Mouse (Mus musculus): ENCODE measurements around the gene Fig4. TPM values are rescaled to one million over a fixed set of nuclear protein-coding genes. Genes with fewer than 3 reads are reported as not detected.

Fig4 gene
- polyA plus RNA-seq, 1 experiment from 2014 or later: 18.1 TPM

DNA sequence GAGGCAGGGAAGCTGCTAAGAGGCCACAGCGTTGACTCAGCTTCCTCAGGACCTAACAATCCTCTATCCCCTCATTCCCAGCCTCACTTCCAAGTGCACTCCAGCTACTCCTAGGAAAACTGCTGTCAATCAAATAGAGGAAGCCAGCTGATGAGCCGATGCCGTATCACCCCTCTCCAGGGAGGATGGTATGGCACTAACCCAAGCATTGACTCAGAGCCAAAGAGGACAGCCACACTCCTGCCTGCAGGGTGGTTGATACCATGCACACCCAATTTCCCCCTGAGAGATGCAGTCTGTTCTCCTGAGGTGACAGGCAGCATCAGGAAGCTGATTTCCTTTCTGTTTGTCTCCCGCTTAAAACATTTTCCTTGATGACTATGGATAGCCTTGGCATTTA, 81.9 kb downstream of the Fig4 start:
- H3K27ac ChIP-seq (ENCODE audit: low read length): no peak overlapping the region
- no peak overlapping the region for H3K4me2 ChIP-seq (replicated peaks; ENCODE audit: low read depth, low read length)
- 51% methylated on average over 4 of the region's 4 CpGs for WGBS
- H3K4me3 ChIP-seq (ENCODE audit: low read depth, low read length): no peak overlapping the region
- H3K9ac ChIP-seq (replicated peaks; ENCODE audit: low read depth): no peak overlapping the region
- ATAC-seq: no peak
- H3K36me3 ChIP-seq (ENCODE audit: insufficient read depth, low read length): no peaks in the 10 kb centered on the region; the same call in 1 of the 2 replicates
- H3K4me1 ChIP-seq (ENCODE audit: insufficient read depth, low read depth, low read length): no peaks in the 10 kb centered on the region
- TF ChIP-seq CTCF (IDR thresholded peaks at IDR 0.05) (no peak), EP300 (IDR thresholded peaks at IDR 0.05) (no peak)
- no peak for DNase-seq (ENCODE audit: low spot score)
- H3K9me3 ChIP-seq (ENCODE audit: low read length): no peaks in the 10 kb centered on the region
- no peaks in the 10 kb centered on the region for H3K27me3 ChIP-seq (replicated peaks; ENCODE audit: insufficient read depth, low read length)

DNA sequence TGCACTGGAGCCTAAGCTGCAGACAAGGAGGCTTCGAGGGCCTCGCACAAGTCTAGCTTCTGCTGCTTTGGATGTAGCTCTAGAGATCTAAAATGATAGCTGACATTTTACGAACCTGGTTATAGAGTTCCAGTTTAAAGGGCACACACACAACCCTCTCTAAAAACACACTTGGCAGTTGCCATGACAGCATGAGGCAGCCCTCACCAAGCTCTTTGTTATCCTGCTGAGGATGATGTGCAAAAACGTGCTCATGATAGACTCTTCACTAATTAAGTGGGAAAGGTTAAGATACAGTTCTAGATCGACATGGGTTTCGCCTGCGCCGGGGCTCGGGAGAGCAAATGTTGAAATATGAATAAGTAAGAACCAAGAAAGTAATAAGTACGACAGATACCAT, 84.2 kb downstream of the Fig4 start:
- no peak for ATAC-seq
- 78% methylated on average over 10 of the region's 10 CpGs for WGBS
- Histone ChIP-seq H3K4me1 (ENCODE audit: insufficient read depth, low read depth, low read length) (no peaks in the 10 kb centered on the region), H3K4me2 (replicated peaks; ENCODE audit: low read depth, low read length) (no peak overlapping the region), H3K27ac (ENCODE audit: low read length) (no peak overlapping the region), H3K9me3 (ENCODE audit: low read length) (no peaks in the 10 kb centered on the region), H3K36me3 (ENCODE audit: insufficient read depth, low read length) (no peaks in the 10 kb centered on the region; the same call in 1 of the 2 replicates), H3K9ac (replicated peaks; ENCODE audit: low read depth) (no peak overlapping the region), H3K27me3 (replicated peaks; ENCODE audit: insufficient read depth, low read length) (no peaks in the 10 kb centered on the region), H3K4me3 (ENCODE audit: low read depth, low read length) (no peak overlapping the region)
- TF ChIP-seq CTCF (IDR thresholded peaks at IDR 0.05): no peak
- TF ChIP-seq EP300 (IDR thresholded peaks at IDR 0.05): no peak
- DNase-seq (ENCODE audit: low spot score): no peak

DNA sequence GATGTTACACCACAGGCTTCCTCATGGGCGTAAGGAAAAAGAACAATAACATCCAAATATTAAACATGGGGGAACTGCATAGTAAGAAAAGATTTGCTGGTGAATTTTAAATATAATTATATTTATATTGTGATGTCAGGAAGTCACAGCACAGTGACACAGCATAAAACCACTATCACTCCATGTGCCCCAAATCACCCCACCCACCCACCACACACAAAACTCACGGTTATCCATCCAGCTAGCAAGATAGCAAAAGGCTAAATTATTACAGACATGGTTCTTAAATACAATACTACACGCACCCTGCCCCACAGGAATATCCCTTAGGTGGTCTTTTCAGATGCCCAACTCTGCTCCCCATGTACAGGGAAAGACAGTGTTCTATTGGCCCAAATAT, 89.0 kb downstream of the Fig4 start:
- no peak overlapping the region for H3K4me3 ChIP-seq (ENCODE audit: low read depth, low read length)
- H3K9ac ChIP-seq (replicated peaks; ENCODE audit: low read depth): no peak overlapping the region
- no peak overlapping the region for H3K27ac ChIP-seq (ENCODE audit: low read length)
- TF ChIP-seq EP300 (IDR thresholded peaks at IDR 0.05) (no peak), CTCF (IDR thresholded peaks at IDR 0.05) (no peak)
- WGBS: 84% methylated on average over 3 of the region's 3 CpGs
- ATAC-seq (no peak), DNase-seq (ENCODE audit: low spot score) (no peak)
- H3K9me3 ChIP-seq (ENCODE audit: low read length): no peaks in the 10 kb centered on the region
- H3K36me3 ChIP-seq (ENCODE audit: insufficient read depth, low read length): no peaks in the 10 kb centered on the region
- H3K4me2 ChIP-seq (replicated peaks; ENCODE audit: low read depth, low read length): no peak overlapping the region
- no peaks in the 10 kb centered on the region for H3K27me3 ChIP-seq (replicated peaks; ENCODE audit: insufficient read depth, low read length)
- H3K4me1 ChIP-seq (ENCODE audit: insufficient read depth, low read depth, low read length): no peaks in the 10 kb centered on the region

DNA sequence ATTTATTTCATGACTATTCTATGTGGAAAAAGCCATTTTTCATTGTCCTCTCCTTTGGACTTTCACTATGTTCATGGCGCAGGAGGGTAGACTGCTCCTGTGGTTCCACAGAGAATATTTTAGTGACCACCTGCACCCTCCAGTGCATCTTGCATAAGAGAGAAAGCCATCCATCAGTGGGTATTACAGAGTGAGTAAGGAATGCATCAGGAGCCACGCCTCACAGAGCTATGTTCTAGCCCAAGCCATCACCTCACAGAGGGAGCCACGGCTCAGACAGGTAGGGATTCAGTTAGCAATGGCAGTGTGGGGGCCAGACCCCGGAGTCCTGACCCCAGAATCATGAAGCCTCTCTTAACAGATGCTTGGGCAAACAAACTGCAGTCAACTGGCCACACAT, 93.5 kb downstream of the Fig4 start:
- no peak for TF ChIP-seq EP300 (IDR thresholded peaks at IDR 0.05)
- TF ChIP-seq CTCF (IDR thresholded peaks at IDR 0.05): no peak
- no peaks in the 10 kb centered on the region for H3K4me1 ChIP-seq (ENCODE audit: insufficient read depth, low read depth, low read length)
- DNase-seq (ENCODE audit: low spot score) (no peak), ATAC-seq (0 out of 2 replicates have a peak, but pooled peaks have one; percentile 35)
- WGBS: 64% methylated on average over 4 of the region's 4 CpGs
- no peaks in the 10 kb centered on the region for H3K36me3 ChIP-seq (ENCODE audit: insufficient read depth, low read length)
- no peak overlapping the region for H3K4me2 ChIP-seq (replicated peaks; ENCODE audit: low read depth, low read length)
- no peak overlapping the region for H3K4me3 ChIP-seq (ENCODE audit: low read depth, low read length)
- no peaks in the 10 kb centered on the region for H3K27me3 ChIP-seq (replicated peaks; ENCODE audit: insufficient read depth, low read length)
- H3K9me3 ChIP-seq (ENCODE audit: low read length): no peaks in the 10 kb centered on the region
- H3K27ac ChIP-seq (ENCODE audit: low read length): no peak overlapping the region
- H3K9ac ChIP-seq (replicated peaks; ENCODE audit: low read depth): no peak overlapping the region

DNA sequence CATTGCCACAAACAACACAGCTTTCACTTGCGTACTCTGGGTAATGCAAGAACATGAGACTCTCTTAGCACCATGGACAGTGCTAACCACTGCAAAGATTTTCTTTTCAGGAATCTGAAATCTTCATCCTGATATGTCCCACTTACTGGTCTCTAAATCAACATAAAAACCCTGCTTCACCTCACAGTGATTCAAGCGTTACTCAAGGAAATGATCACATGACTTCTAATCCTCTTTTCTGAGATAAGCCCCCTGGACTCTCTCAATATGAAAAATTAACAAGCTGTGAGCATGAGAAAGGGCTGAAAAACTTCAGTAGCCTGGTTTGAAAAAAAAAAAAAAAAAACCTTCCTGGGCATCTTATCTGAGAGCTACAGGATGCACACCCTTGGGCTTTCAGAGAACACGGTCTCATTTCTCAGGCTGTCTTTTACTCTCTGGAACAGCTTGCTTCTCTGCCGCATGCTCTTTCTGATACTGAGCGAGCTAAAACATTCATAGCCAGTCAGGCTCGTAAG, 94.1 kb downstream of the Fig4 start:
- Histone ChIP-seq H3K9ac (replicated peaks; ENCODE audit: low read depth) (no peak overlapping the region), H3K9me3 (ENCODE audit: low read length) (no peaks in the 10 kb centered on the region), H3K4me3 (ENCODE audit: low read depth, low read length) (no peak overlapping the region), H3K36me3 (ENCODE audit: insufficient read depth, low read length) (no peaks in the 10 kb centered on the region), H3K4me1 (ENCODE audit: insufficient read depth, low read depth, low read length) (no peaks in the 10 kb centered on the region), H3K4me2 (replicated peaks; ENCODE audit: low read depth, low read length) (no peak overlapping the region), H3K27ac (ENCODE audit: low read length) (no peak overlapping the region), H3K27me3 (replicated peaks; ENCODE audit: insufficient read depth, low read length) (no peaks in the 10 kb centered on the region)
- DNase-seq (ENCODE audit: low spot score): no peak
- TF ChIP-seq CTCF (IDR thresholded peaks at IDR 0.05): no peak
- 59% methylated on average over 6 of the region's 6 CpGs for WGBS
- ATAC-seq: no peak

DNA sequence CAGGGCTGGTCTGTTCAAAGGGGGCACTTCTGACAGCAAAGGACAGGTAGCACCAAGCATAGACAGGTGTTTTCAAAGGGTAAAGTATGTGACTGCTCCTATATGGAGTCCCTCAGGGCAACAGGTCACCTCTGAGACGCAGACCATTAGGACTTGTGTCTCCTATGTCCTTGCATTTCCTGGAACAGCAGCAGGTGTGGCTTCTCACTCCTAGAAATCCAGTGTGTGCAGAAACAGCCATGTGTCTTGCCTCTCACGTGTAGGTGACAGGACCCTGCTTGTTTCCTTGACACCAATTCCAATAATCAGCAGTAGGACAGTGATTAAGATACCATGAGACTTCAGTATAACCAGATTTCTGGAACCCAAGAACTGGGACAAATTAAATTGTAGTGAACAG, 97.4 kb downstream of the Fig4 start:
- 46% methylated on average over 2 of the region's 2 CpGs for WGBS
- Histone ChIP-seq H3K4me1 (ENCODE audit: insufficient read depth, low read depth, low read length) (no peaks in the 10 kb centered on the region), H3K9ac (replicated peaks; ENCODE audit: low read depth) (no peak overlapping the region), H3K9me3 (ENCODE audit: low read length) (no peaks in the 10 kb centered on the region), H3K4me3 (ENCODE audit: low read depth, low read length) (no peak overlapping the region), H3K27ac (ENCODE audit: low read length) (no peak overlapping the region), H3K4me2 (replicated peaks; ENCODE audit: low read depth, low read length) (no peak overlapping the region), H3K27me3 (replicated peaks; ENCODE audit: insufficient read depth, low read length) (no peaks in the 10 kb centered on the region), H3K36me3 (ENCODE audit: insufficient read depth, low read length) (no peaks in the 10 kb centered on the region)
- ATAC-seq (no peak), DNase-seq (ENCODE audit: low spot score) (no peak)
- TF ChIP-seq EP300 (IDR thresholded peaks at IDR 0.05): no peak
- no peak for TF ChIP-seq CTCF (IDR thresholded peaks at IDR 0.05)
